Mouse (Mus musculus) cortical plate, adult 2 months (tissue): Measurements from ENCODE around the gene Scp2d1. TPM values are rescaled to one million over a fixed set of nuclear protein-coding genes. Genes with fewer than 3 reads are reported as not detected.
"Not testable (repeated sequence)": the region's sequence is repeated elsewhere in the genome, so short reads cannot be mapped to it uniquely, and the experiment has no call there.

Experiments used
- H3K27ac ChIP-seq: fragments of 200-500 bp; 2 replicates; pipeline ENCODE4 v1.5.1; 2012; ENCODE audit warnings: low read length, control low read depth, inconsistent platforms; ENCODE audit not compliant: insufficient read depth
- H3K4me1 ChIP-seq: fragments of 200-500 bp; 2 replicates; pipeline ENCODE4 v1.6.1; 2011; ENCODE audit warnings: low read length; ENCODE audit not compliant: control insufficient read depth, insufficient read depth
- H3K4me3 ChIP-seq: fragments of 200-500 bp; 2 replicates; pipeline ENCODE4 v1.5.1; 2011; ENCODE audit warnings: mild to moderate bottlenecking, low read length, control low read depth; ENCODE audit not compliant: insufficient read depth
- CTCF ChIP-seq: fragments of 200-500 bp; IDR thresholded peaks from 2 replicates; pipeline ENCODE4 v1.5.1; 2011; ENCODE audit warnings: mild to moderate bottlenecking, control low read depth, low read length; ENCODE audit not compliant: insufficient read depth; ENCODE audit errors: extremely low read depth
- POLR2A ChIP-seq: fragments of 200-500 bp; IDR thresholded peaks from 2 replicates; pipeline ENCODE4 v1.6.1; 2011; ENCODE audit warnings: mild to moderate bottlenecking, low read length, control low read depth; ENCODE audit not compliant: insufficient read depth; ENCODE audit errors: extremely low read depth
- polyA plus RNA-seq: library from polyadenylated mRNA; depleted of rRNA; stranded (reverse); fragments of >200 nt; gene quantifications from 2 replicates; pipeline ENCODE4 v1.2.3, GENCODE M21; 2012; rRNA removed

Gene Scp2d1
- polyA plus RNA-seq, result not detected in 2 replicates

- H3K27ac ChIP-seq, H3K4me3 ChIP-seq, H3K4me1 ChIP-seq: not testable (repeated sequence)
Observed at GRCm38 (mm10) chr2:144823356-144823755, at the start of gene Scp2d1. Gene Scp2d1, plus strand, starts transcription at chr2:144823656.

- no peak overlapping the region for H3K27ac ChIP-seq
- H3K4me1 ChIP-seq, result peaks cover 2% of the 10 kb centered on the region; the same call in 1 of the 2 replicates
- no peak for TF ChIP-seq CTCF
- no peak overlapping the region for H3K4me3 ChIP-seq
Observed at GRCm38 (mm10) chr2:144774636-144775160, 48.8 kb upstream of the Scp2d1 start.

- H3K27ac ChIP-seq, result no peak overlapping the region
- H3K4me1 ChIP-seq, result no peaks in the 10 kb centered on the region
- H3K4me3 ChIP-seq, result no peak overlapping the region
- TF ChIP-seq POLR2A (no peak), CTCF (no peak)
Observed at GRCm38 (mm10) chr2:144775626-144776025, 47.8 kb upstream of the Scp2d1 start.

GRCm38 (mm10) chr2:144779263-144779662 lies 44.2 kb upstream of the Scp2d1 start:
- no peak for TF ChIP-seq POLR2A
- no peak for TF ChIP-seq CTCF
- Histone ChIP-seq H3K27ac (no peak overlapping the region), H3K4me3 (no peak overlapping the region), H3K4me1 (no peaks in the 10 kb centered on the region)

- Histone ChIP-seq H3K4me1 (no peaks in the 10 kb centered on the region), H3K4me3 (no peak overlapping the region), H3K27ac (no peak overlapping the region)
- TF ChIP-seq POLR2A (no peak), CTCF (no peak)
Observed at GRCm38 (mm10) chr2:144780731-144781130, 42.7 kb upstream of the Scp2d1 start.

- Histone ChIP-seq H3K4me1 (no peaks in the 10 kb centered on the region), H3K27ac (no peak overlapping the region), H3K4me3 (no peak overlapping the region)
- TF ChIP-seq CTCF (no peak), POLR2A (no peak)
Observed at GRCm38 (mm10) chr2:144781871-144782270, 41.6 kb upstream of the Scp2d1 start.

GRCm38 (mm10) chr2:144782481-144782880 lies 41.0 kb upstream of the Scp2d1 start:
- H3K4me1 ChIP-seq, result no peaks in the 10 kb centered on the region
- TF ChIP-seq POLR2A (no peak), CTCF (no peak)
- H3K27ac ChIP-seq, result no peak overlapping the region
- no peak overlapping the region for H3K4me3 ChIP-seq

- H3K4me3 ChIP-seq, result no peak overlapping the region
- no peaks in the 10 kb centered on the region for H3K4me1 ChIP-seq
- TF ChIP-seq POLR2A, result no peak
- no peak for TF ChIP-seq CTCF
- no peak overlapping the region for H3K27ac ChIP-seq
Observed at GRCm38 (mm10) chr2:144783190-144783589, 40.3 kb upstream of the Scp2d1 start.

- Histone ChIP-seq H3K4me3 (no peak overlapping the region), H3K4me1 (no peaks in the 10 kb centered on the region), H3K27ac (no peak overlapping the region)
- no peak for TF ChIP-seq POLR2A
- no peak for TF ChIP-seq CTCF
Observed at GRCm38 (mm10) chr2:144783831-144784230, 39.6 kb upstream of the Scp2d1 start.

GRCm38 (mm10) chr2:144791671-144792294 lies 31.7 kb upstream of the Scp2d1 start:
- no peaks in the 10 kb centered on the region for H3K4me1 ChIP-seq
- no peak overlapping the region for H3K4me3 ChIP-seq
- TF ChIP-seq POLR2A (no peak), CTCF (no peak)
- no peak overlapping the region for H3K27ac ChIP-seq
